Mouse (Mus musculus) cerebellum, postnatal 25 days (tissue): Measurements from ENCODE around the gene Sh3bp4.

Experiments used
- DNase-seq, 2 experiments: peaks; one replicate each; pipeline ENCODE4 v3.0.0; 2021; ENCODE audit warnings: mixed read lengths in 2 of 2

Gene Sh3bp4

DNA sequence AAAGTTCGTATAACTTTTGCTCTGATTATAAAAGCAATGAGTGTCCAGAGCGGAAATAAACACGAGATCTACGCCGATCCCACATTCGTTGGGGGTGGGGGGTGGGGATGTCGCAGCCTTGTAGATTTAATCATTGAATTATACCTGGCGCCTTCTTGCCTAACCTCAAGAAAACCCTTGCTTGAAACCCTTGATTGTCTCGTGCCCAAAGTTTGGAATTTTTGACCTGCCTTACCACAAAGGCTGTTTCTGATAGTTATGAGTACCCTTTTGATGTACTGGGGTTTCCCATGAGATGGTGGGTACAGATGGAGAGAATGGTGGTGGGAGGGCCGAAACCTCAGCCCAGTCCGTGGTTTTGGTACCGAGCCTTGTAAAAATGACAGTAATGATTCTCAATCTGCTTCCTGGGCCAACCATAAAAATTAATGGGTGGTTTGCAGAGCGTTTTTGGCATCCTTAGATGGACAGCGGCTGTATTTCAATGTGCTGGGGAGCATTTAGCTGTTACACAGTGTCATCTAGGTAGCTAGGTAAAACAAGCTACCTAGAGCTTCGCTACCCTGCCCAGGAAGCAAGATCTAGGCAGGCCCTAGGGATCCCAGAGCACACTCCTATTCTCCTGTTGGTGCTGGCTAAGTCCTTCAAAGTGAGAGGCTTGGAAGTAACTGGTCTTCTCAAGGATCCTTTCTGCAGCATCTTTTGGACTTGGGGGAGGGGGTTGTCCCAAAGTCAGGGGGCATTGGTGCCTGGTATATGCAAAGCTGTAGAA, 1.3 kb downstream of the Sh3bp4 start:
- DNase-seq: no peak

- DNase-seq: no peak
Observed at GRCm38 (mm10) chr1:89072143-89072990, 2.2 kb downstream of the Sh3bp4 start.

DNA sequence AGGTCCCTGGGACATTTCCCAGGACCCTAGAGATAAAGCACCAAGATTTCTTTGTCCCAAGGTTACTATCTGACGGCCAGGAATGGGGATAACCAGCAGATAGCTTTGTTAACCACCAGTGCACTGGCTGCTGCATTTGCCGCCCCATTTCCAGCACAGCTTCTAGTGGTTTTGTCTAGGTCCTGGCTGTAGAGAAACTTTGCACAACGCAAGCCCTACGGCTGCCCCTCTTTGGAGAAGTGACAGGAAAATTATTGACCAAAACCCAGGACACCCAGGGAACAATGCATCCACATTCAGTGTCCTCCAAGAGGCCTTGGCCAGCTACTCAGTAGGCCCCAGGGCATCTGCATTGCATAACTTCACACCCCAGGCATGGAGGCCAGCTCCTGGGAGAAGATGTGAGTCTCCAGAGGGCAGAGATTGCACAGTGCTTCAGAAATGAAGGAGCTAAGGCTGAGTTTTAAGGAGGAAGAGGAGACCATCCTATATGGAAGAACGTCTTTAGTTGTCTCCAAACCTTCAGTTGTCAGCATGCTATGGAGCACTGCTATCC, 3.2 kb downstream of the Sh3bp4 start:
- no peak for DNase-seq

DNA sequence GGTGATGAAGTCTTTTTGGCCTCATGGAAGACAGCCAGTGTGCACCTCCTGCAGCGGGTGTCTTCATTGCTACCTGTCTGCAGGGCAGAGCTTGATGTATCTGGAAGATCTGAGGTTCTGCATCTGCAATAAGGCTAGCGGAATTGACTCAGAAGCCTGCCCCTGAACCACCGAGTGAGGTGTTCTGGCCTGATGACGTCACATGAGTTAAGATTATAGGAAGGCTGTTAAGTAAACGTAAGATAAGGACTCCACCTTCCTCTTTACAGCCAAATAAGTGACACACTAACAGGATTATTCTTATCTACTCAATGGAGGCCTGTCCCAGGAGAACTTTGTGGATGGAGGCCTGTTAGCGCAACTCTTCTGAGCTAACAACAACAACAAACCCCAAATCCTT, 4.5 kb downstream of the Sh3bp4 start:
- DNase-seq: no peak

GRCm38 (mm10) chr1:89075120-89075519, 4.9 kb downstream of the Sh3bp4 start:
- DNase-seq: no peak

DNA sequence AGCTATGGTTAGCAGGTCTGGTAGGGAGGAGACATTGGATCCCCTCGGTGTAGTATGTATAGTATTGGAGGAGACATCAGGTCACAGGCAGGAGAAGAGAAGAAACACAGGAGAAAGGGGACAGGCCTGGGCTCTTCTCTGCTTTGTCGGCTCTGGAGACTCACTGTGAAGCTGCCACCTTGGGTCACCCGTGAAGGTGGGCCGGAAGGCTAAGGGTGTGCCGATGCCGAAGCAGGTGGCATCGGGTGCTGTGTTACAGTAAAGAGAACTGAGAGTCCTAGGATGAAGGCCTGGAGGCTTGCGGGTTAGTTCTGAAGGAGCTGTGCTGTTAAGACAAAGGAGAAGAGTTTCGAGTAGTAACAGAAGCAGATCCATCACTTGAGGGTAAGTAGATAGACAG, 6.6 kb downstream of the Sh3bp4 start:
- DNase-seq: no peak

DNA sequence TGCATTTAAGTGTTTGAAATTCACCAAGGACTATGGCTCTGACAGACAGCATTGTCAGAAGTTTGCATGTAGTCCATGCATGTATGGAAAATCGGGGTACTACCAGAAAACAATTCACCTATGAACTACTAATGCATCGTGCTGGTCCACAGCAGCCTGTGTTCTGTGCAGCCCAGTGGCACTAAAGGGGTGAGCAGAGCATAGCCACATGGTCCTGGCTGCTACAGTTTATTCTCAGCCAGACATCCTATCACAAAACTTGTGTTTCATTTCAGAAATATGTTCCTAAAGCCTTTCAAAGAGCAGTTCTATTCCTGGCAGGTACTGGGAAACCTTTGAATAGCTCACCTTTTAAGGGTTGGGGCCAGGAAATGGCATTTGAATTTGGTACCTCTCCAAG, 8.0 kb downstream of the Sh3bp4 start:
- DNase-seq: no peak

DNA sequence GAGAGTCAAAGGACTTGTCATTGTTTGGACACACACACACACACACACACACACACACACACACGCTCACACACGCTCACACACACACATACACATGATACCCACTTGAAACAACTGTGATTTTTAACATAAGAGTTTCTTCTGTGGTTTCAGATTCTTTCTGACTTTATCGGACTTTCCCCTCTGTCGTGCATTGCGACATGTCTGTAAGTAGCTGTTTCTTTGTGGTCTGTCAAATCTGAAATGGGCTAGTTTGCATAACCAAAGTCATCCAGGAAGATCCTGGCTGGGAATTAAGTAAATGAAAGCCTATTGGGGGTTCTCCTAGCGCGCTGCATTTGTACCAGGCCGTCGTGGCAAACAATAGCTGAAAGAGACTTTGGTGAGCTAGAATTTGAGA, 8.5 kb downstream of the Sh3bp4 start:
- no peak for DNase-seq

- DNase-seq: no peak
Observed at GRCm38 (mm10) chr1:89079239-89079638, 9.0 kb downstream of the Sh3bp4 start.

DNA sequence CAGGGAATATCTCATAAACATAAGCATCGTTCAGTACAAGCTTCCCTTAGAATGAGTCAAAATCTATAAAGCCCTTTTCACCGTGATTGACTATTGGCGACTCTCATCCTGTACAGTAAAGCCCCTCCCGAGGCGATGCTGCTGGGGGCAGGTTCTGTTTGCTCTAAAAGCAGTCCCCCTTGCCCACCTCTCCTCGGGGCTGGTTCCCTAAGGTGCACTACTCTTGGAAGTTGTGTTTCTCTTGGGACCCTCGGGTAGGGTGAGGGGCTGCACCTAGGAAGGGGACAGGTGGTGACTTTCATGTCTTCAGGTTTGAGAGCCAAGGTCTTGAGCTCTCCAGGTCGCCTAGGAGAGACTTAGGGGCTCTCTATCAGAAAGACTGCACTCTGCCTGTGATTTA, 10.2 kb downstream of the Sh3bp4 start:
- DNase-seq: no peak

DNA sequence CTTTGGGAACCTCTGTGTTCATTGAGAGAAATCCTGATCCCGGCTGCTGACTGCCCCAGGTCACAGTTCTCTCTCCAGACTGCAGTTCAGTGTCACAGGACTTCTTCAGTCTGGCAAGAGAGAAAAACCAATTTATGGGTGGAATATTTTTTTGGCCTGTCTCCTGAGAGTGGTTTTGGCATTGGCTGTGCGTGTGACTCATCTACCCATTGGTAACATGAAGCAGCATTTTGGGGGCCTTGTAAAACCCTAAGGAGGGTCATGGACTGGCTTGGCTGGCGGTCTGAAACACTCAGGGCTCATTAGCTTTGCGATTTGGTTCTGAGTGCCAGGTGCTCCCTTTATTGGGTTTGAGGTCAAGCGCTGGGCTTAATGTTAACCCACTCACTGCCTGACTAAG, 10.6 kb downstream of the Sh3bp4 start:
- no peak for DNase-seq

GRCm38 (mm10) chr1:89081371-89081770, 11.2 kb downstream of the Sh3bp4 start:
- no peak for DNase-seq

- no peak for DNase-seq
Observed at GRCm38 (mm10) chr1:89082171-89082882, 12.1 kb downstream of the Sh3bp4 start.

- DNase-seq: no peak
Observed at GRCm38 (mm10) chr1:89086575-89087153, 16.4 kb downstream of the Sh3bp4 start.

- DNase-seq: no peak
Observed at GRCm38 (mm10) chr1:89088144-89088543, 17.9 kb downstream of the Sh3bp4 start.

DNA sequence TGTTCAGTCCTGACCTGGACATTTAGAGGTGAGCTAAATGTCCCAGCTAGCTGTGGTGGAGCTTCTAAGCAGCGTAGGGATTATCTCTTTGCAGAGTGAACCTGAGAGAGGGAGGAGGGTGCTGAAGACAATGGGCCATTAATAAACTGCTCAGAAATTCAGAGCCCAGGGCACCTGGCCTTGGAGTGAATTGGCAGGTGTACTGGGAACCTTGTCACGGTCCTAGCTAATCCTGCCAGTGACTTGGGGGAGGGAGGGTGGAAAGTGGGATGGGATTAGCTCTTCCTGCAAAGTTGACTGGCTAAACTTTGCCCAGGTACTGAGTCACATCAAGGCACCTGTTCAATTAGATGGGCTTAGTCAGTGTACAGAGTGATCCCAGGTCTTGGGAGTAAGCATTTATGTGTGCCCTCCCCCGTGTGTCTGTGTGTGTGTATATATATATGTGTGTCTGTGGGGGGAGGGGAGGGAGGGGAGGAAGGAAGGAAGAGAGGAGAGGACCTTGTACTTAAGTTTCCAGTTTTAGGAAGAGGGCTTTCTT, 18.6 kb downstream of the Sh3bp4 start:
- no peak for DNase-seq

DNA sequence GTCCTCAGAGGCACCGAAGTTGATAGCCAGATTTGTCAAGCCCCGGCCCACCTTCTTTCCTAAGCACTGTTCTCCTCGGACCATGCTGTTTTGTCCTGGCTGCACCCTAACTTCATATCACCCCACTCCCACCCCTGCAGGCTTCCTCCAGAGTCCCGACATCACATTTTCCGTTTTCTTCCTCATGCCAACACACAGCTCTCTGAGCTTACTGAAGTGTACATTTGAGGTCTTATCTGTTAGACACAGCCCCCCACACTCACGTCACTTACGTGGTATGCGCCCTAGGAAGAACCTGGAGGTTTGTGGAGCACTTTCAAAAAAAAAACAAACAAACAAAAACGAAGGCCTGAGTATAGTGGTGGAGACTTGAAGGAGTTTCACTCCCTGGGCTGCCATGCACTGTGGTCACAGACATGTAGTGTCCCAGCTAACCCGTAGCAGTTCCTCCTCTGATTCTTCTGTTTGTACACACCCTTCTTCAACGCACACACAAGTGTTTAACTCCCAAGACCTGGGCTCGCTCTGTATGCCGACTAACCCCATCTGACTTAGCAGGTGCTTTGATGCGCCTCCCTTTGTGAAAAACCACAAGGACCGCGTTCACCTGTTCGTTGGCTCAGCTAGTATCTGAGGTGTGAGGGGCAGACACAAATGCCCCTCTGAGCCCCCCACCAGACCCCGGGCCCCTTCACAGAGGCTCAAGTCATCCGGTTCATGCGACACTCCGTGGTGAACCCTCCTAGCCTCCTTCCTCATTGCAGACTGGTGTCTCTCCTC, 19.8 kb downstream of the Sh3bp4 start:
- no peak for DNase-seq

DNA sequence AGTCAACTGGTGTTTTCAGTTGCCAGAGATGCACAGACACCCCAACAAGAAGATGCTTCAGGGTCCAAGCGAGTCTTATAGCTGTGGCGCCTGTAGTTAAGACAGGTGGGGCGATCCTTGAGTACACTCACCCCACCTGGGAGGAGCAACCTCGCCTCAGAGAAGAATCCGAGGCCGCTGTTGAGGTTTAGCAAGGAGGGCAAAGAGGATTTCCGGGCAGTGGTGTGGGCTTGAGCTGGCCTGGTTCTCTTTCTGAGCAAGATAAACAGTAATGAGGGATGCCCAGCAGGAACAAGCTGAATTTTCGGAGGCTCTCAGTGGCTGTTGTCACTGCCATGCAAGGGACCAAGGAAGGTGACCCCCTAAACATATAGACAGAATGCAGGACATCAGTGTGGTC, 20.5 kb downstream of the Sh3bp4 start:
- no peak for DNase-seq

DNA sequence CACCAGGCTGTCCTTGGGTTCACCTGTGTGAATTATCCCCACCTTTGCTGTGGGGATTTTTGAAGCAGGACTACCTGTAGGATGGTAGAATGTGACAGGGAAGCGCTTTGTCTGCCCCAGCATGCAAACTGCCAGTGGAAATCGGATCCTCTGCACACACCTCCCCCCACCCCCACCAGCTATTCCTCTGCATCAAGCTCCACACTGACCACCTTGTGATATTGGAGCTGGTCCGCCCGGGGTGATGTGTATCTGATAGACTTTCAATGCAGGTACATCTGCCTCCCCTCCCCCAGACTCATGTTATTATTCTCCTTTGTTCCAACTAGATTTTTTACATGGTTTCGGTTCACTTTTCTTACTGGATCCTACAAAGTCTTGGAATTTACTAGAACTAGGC, 21.8 kb downstream of the Sh3bp4 start:
- DNase-seq: no peak

DNA sequence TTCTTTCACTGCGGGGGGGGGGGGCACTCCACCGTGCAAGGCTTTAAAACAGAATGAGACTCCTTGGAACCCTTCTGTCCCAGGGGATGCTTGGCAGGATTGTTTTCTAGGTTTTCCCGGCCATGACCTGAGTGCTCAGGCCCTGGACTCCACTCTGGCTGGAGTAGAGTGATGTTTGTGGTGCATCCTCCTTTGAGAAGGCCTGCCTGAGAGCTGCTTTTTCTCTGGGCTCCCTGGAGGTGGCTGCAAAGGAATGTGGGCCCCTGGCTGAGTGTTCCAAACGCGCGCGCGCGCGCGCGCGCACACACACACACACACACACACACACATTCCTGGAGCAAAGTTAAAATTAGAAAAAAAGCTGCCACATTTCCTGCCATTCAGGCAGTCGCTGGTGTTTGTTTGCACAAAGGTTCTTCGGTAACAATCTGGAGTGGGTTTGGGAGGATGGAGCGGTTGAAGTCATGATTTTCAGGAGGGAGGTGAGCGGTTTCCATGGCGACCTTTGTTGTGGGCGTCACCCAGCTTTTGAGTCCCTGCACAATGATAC, 22.3 kb downstream of the Sh3bp4 start:
- no peak for DNase-seq

DNA sequence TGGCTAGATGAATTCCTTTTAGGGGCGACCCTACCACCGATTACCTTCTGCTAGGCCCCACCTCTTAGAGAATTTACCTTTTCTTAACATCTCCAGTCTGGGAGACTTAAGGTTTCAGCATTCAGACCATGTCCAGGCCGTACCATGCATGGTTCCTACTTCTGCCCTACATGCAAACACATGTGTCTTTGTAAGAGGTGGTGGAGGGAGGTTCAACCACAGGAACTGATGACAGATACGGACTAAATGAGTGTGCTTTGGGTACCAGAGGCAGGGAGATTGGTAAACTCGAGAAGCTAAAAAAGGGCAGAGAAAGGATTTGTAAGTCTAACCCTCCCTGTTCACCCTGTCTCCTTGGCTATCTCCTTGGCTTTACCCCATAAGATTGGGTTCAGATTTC, 23.5 kb downstream of the Sh3bp4 start:
- DNase-seq: no peak
